Mouse (Mus musculus) left cerebral cortex, adult 9 months (tissue): Measurements from ENCODE around the gene Creb3l1.
A peak's percentile ranks its signal among the peaks of the same experiment; 100 is the strongest.

ENCODE experiments used
- DNase-seq, 2 experiments: peaks; one replicate each; pipeline ENCODE4 v3.0.0; 2022; ENCODE audit warnings: low spot score in 2 of 2

Gene Creb3l1

DNA sequence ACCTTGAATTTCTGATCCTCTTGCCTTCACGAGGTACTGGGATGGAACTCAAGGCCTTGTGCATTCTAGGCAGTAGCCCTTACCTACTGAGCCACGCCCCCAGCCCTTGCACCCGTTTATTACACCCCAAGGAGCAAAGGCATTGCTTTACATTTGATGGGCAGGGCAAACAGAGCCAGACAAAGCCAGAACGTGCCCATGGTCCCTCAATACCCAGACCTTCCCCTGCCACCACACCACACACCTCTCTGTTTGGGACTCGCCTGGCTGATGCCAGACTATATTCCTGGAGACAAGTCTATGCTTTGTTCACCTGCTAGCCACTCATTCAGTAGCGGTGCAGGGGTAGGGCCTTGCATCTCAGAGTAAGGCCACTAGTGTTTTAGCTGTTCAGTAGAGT is 17.8 kb downstream of the Creb3l1 start:
- DNase-seq, result no peak

DNA sequence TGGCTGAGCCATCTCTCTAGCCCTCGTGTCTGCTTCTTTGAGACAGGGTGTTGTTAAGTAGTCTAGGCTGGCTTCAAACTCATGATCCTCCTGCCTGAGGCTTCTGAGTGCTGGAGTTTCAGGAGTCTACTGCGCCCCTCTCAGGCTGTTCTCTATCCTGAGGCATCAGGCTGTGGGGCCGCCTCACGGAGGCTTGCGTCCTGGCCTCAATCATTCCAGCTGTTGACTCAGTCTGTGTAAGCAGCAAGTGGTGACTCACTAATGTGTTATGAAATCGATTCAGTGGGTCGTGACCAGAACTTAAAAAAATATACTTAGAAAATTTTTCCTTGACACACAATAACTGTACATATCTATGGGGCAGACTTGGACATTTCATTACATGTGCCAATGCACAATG is 19.7 kb downstream of the Creb3l1 start:
- DNase-seq, result no peak

DNA sequence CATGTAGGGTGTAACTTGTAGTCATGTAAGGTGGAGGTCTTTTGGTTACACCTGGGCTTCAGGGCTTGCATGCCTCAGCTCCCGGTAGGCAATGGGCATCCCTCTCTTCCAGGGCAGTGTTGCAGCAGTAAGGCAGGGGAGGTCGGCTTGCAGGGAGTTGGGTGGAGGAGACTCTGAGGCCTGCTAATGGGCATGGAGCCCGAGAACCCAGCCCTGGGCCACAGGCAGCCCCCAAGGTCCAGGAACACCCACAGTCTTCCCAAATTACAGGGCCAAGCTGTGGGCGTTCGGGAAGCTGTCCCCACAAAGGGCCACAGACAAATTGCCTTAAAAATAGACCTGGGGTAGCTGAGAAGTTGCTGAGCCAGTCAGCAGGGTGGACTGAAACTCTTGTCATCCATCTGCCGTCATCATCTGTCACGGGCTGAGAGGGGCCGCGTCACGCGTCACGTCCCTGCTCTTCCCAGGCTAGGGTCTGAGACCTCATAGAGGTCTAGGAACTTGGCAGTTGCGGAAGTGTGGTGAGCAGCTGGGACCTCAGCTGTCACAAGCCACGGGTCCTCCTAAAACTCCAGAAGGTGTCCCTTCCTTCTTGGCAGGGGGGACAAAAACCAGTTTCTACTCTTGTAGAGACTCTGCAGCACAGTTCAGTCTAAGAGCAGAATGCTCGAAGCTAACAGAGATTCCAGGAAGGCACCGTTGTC is 26.2 kb downstream of the Creb3l1 start:
- no peak for DNase-seq

DNA sequence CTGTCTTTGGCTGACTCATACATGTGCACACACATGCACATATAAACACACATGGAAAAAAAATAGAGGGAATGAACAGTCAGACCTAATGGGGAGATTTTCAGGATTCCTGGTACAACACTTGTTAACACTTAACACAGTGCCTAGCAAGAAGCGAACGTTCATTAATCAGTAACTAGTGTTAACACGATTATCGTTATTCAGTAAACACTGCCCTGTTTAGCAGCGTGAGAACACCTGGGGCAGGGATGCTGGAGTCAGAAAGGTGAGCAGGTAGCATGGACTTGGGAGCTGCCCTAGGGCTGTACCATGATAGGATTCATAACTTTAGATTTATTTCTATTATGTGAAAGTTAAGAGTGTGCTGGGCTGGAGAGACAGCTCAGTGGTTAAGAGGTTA is 28.3 kb downstream of the Creb3l1 start:
- DNase-seq, result no peak

DNA sequence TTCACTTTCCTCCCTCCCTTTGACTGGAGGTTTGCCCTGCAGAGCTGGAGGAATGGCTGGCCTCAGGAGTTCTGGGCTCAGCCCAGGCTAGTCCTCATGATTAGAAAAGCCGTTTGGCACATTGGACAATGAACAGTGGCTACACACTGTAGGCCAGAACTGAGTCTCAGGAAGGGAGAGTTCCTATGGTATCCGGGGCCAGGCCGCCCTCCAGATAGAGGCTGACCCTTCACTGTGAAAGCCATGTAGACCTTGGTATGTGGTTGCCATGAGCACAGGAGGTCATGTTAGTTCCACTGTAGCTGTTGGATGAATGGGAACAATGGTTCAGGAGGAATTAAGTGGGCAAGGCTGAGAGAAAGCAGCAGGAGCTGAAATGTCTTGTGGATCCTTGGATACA is 30.9 kb downstream of the Creb3l1 start:
- no peak for DNase-seq

DNA sequence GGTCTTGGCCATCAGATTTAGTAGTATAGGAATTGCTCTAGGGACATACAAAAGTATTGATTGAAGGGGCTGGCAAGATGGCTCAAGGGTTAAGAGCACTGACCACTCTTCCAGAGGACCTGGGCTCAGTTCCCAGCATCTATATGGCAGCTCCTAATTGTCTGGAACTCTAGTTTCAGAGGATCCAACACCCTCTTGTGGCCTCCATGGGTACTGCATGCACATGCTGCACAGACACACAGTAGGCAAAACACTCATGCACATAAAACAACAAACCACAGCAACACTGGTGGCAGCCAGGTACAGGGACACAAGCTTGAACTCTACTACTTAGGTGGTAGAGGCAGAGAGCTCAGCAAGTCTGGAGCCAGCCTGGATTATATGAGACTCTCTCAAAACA is 34.6 kb downstream of the Creb3l1 start:
- no peak for DNase-seq

DNA sequence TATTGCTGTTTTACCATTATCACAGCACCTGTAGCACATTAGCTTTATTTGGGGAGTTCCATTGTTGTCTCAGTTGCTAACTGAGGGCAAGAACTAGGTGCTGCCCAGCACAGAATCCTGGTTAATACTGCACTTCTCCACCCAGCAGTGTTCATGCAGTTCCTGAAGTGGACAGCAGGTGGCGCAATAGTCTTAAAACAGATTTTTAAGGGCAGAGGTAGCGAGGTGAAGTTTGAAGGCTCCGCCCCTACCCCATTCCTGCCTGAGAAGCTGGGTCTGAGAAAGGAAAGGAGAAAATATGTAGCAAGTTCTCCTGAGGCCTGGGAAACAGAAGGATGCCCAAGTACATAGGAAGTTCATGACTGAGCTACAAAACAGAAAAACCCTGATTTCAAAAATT is 36.8 kb downstream of the Creb3l1 start:
- DNase-seq, result peak in 1 of 2 experiments; percentile 91

DNA sequence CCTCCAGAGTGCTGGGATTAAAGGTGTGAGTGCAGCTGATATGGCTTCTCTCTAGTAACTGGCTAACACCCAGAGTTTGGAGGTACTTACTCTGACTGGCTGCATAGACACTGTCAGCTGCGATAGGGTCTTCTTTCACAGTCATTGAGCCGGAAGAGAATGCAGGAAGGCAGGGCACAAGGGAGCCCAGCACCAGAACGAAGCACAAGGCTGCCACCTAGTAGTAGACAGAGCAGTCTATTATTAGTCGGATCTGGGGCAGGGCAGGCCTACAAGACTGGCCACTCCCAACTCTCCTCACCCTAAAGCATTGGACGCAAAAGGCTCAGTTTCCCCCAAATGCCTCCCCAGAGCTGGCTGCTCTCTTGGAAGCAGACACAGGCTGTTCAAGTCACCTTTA is 38.2 kb downstream of the Creb3l1 start:
- DNase-seq, result peak in 1 of 2 experiments; percentile 32

DNA sequence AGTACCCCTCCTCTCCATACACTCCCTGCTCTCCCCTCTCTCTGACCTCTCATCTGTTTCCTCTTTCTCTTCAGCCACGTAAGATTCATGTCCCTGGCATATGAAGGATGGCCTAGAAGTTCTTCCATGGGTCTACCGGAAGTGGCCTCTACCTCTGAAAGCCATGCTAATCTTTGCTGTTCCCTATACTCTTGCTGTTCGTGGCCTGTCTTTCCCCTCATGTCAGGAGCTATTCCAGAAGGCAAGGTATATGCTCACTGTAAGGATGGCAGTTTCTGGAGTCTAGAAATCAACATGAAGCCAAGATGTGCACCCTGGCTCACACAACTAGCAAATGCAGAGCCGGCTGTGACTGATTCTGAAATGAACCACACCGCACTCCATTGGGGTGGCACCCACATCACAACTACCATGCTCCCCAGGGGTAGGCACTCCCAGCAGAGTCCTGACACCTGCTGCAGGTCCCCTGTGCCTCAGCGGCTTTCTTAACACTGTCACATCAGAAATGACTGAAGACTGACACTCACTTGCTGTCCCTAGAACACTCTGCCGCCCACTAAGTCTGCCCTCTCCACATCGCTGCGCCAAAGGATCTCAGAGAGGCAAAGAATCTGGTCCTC is 39.3 kb downstream of the Creb3l1 start:
- DNase-seq, result no peak

DNA sequence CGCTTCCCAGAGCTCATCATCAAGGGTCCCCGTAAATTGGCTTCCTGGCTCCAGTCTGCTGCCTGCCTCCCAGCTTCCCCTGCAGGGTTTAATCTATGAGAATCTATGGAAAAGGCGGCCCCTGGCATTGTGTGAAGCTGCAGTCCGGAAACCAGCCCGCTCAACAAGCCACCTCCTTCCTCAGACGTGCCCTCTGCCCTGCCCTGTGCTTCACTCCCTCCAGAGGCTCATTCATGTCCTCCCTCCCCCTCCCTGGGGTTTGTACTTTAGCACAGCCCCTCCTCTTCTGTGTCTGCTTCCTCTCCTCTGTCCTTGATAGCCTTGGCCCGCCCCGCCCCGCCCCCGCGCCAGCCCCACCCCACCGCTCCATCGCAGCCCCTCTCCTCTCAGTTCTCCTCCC is 39.9 kb downstream of the Creb3l1 start:
- DNase-seq, result no peak

DNA sequence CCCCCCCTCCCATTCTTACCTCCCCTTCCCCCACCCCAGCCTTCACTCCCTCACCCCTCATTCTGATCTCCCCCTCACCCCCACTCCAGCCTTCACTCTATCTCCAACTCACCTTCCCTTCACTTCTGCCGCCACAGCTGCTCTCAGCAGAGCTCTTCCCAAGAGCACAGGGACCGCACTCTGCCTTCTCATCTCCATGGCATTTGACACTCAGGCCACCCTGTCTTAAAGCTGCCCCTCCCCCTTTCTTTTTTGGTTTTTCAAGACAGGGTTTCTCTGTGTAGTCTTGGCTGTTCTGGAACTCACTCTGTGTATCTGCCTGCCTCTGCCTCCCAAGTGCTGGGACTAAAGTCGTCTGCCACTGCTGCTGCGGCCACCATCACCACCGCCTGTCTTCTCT is 43.5 kb downstream of the Creb3l1 start:
- DNase-seq, result no peak

DNA sequence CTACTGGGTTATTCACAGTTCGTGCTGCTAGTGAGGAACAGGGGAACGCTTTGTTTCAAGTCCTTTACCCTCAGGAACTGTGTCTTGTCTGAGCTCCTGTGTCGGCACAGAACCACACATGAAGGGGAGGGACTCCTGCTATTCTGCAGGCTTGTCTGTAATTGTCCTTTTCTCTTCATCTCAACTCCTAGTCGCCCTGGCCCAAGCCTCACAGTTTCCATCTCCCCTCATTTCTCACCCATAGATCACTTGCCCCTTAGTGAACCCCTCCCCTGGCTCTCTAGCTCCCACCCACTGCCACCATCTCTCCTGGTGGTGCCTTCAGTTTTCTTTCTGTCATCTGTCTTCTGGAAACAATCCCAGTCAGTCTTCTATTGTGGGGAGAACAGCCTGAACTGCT is 44.1 kb downstream of the Creb3l1 start:
- DNase-seq, result no peak

DNA sequence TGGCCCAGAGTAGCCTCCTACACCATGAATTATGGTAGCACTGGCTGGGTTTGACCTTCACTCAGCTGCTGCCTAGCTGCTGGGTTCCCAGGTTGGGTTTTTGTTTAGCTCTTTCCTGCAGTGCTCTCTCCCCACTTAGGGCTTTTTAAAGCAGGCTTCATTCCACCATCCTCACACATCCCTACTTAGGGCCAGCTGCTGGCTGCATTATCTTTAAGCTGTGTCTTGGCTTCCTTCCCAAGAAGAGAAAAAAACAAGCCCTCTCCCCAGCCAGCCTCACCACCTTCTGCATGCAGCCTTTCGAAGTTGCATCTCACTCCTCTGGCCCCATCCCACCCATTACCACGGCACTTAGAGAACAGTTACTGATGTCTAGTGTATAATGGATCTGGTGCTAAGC is 45.8 kb downstream of the Creb3l1 start:
- no peak for DNase-seq

DNA sequence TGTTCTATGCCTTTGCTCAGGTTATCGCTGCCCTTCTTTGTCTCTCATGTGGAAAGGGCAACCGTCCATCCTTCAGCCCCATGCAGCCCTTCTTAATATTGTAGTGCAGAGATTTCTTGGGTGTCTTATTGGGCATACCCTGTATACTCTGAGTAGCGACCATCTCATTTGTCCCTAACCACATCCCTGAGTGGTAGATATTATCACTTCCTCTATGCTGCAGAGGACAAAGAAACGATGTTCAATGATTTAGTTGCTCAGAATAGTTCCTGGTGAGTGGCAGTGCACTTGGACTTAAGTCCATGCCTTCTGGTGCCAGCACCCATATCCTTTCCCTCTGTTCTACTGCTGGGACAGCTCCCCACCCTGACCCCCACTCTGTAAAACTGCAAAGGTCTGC is 46.3 kb downstream of the Creb3l1 start:
- DNase-seq, result no peak

DNA sequence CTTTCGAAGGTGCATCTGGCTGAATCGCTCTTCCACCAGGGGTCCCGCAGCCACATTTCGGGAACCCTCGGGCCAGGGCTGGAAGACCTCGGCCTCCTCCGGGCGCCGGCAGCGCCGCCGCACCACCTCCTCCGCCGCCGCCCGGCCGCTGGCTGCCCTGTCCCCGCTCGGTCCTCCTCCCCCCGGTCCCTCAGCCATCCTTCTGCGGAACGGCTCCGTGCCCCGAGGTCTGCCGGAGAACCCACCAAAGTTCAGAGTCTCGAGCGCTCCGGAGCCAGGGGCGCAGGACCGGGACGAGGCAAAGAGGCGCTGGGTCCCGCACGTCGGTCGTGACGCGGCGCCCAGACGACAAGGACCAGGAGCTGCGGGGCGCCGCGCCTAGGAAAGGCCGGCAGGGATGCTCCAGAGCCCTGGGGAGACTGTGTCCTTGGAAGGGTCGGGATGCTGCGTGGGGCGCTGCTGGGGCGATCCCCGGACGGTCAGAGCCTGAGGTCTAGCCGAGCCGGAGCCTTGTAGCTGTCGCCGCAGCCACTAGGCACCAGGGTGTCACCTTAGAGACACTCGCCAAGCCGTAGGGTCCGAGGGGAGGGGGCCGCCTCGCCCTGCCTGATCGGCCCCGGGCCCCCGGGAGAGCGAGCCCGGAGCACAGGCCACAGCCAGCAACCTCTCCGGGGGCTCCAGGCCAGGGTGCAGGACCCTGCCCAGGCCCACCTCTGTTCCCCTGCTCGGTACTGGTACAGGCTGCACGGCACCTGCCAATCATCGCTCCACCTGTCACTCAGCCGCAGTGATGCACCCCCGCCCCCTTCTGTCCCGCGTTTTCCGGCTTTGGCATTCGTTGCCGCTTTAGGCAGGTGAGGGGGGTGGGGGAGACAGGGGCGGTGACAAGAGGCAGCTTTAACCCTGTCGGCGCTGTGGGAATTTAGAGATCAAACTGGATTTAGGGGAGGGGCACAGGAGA is 48.4 kb downstream of the Creb3l1 start, which contains the start of gene Dgkz:
Dgkz (minus strand) TSS at position 284 of the 961 bp plus-strand sequence.
- DNase-seq, result no peak

DNA sequence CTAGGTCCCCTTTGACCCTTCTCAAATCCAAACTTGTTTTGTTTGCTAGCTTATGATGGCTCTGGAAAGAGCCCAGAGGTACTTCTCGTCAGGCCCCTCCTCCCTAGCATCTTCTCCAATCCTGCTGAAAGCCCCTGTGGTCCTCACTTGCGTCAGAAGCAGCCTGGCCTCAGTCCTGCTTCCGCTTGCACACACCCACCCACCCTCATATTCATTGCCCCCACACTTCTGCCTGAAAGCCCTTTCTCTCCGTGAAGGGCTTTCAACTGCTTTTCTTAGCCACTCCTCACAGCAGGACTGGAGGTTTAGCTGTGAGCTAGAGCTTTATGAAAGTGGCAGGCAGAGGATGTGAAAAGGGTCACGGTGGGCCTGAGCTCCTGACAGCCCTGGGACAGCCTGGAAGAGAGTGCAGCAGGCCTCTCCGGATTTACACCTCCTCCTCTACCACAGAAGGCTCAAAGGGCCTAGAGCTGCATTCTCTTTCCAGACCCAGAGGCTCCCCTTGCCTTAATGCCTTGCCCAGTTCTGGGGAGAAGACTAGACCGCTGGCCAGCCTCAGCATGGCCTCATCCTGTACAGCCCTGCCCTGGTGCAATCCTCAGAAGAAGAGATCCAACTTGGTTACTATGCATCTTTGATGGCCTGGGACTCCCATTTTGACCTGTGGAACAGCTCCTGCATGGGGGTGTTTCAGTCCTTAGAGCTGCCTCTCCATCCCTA is 50.7 kb downstream of the Creb3l1 start:
- no peak for DNase-seq

DNA sequence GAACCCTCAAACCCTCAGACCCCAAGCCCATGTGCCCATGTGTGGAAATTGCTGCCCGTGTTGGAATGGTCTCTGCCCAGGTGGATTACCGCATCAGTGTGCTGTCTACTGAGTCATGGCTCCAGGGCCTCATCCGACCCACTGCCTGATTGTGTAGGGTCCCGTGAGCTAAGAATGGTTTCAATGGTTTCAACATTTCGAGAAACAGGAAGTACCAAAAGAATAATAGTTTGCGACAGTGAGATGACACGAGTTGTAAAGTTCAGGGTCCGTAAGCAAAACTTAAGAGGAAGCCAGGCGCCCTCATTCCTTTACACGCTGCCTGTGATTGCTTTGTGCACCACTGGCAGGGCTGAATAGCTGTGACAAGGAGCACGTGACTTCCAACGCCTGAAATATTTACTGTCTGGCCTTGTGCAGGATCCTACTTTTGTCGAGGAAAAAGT is 52.2 kb downstream of the Creb3l1 start:
- DNase-seq, result no peak

DNA sequence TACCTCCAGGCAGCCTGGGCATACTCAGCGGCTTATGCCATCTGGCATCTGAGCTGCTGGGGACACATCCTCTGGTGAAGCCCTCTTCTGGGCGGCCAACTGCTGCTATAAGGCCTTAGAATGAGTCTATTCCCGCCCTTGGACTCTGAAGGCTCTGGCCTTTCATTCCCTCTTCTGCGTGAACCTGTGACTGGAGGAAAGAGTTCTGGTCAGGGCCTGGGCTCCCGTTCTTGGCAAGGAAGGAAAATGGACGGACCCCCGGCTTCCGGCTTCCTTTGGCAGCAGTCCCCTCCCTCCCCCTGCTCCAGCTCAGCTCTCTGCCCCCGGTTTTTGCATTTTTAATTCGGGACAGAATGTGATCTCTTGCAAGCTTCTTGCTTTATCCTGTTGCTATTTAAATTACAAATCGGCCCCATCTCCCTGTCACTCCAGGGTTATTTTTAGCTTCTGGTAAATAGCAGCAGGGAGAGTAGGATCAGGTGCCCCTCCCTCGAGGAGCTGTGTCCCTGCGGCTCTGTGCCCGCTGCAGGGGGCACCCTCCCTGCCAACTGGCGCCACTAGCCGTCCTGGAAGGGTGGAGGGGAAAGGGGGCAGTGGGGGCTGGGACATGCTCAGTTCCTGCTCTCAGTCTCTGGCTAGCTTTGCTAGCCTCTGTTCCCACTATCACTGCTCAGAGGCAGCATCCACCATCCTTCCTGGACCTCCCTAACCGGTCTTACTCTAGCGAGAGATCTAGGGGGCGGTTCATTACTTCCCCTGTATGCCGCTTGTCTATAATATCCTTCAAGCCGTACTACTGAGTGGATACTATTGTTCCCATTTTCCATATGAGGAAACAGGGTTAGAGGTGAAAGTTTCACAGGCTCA is 52.8 kb downstream of the Creb3l1 start:
- DNase-seq, result peak in 1 of 2 experiments; percentile 77

DNA sequence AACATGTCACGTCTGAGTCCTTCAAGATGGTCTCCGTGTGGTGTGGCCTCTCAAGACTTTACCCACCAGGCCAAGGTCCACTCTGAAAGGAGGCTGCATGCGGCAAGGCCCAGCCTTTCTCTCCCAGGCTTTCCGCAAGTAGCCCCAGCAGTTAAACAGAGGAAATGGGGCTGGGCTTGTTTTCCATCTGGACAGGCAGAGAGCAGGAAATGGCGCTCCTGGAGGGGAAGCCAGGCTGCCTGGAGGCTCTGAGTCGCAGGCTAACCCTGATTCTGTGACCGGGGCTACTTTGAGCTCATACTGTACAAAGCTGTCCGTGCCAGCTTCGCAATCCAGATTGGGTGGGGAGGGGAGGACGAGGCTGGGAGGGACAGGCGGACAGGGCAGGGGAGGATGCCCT is 56.3 kb downstream of the Creb3l1 start:
- no peak for DNase-seq

DNA sequence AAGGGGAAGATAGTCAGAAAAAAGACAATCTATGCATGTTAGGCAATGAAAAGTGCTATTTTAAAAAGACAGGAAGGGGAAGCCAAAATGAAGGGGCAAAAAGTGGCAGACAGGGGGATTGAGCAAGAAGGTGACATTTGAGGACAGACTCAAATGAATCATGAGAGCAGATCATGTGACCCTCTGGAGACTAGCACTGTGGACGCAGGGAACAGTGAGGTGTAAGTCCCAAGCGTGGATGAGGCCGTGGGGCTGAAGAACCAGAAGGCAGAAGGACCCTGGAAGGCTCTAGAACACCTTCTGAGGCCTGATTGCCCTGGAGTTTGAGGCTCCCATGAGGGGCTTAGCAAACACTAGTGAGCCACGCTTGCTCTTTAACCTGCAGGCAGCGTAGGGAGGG is 57.9 kb downstream of the Creb3l1 start:
- DNase-seq, result no peak

DNA sequence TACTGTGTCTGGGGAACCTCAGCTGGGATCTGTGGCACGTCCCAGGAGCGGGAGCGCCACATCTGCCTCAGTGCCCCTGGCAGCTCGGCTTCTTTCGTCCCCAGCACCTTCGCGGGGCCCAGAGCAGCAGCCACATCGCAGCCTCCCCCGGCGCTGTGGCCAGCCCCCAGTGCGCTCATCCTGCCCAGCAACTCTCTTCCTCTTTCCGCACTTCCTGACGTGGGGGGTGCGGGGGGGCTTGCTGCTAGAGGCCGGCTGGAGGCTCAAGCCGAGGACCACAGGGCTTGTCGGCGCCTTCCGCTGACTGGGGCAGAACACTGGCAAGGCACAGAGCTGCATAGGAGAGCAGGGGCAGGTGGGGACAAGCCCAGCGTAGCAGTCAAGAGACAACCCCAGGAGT is 58.9 kb downstream of the Creb3l1 start:
- DNase-seq, result no peak
